Mouse (Mus musculus) thymus, postnatal 0 days (tissue): ENCODE results near the gene Kmt5b. TPM values are rescaled to one million over a fixed set of nuclear protein-coding genes. Genes with fewer than 3 reads are reported as not detected.
A peak's percentile ranks its signal among the peaks of the same experiment; 100 is the strongest.

Experiments
- DNase-seq: peaks from one replicate; pipeline ENCODE4 v3.0.0-alpha.2; 2015; ENCODE audit warnings: low spot score
- polyA plus RNA-seq: library from polyadenylated mRNA; unstranded; fragments of >200 nt; fragmentation: Nextera tagmentation; extraction: Ambion mirVana; gene quantifications from 2 replicates; pipeline ENCODE4 v1.2.1, GENCODE M21; 2015

The Kmt5b gene
- polyA plus RNA-seq, 1 experiment from 2014 or later: 31.1 TPM

GRCm38 (mm10) chr19:3767781-3768696, 818 bp downstream of the Kmt5b start:
- DNase-seq: peak; percentile 95

GRCm38 (mm10) chr19:3768697-3769383, 1.6 kb downstream of the Kmt5b start:
- DNase-seq: peak; percentile 96

DNA sequence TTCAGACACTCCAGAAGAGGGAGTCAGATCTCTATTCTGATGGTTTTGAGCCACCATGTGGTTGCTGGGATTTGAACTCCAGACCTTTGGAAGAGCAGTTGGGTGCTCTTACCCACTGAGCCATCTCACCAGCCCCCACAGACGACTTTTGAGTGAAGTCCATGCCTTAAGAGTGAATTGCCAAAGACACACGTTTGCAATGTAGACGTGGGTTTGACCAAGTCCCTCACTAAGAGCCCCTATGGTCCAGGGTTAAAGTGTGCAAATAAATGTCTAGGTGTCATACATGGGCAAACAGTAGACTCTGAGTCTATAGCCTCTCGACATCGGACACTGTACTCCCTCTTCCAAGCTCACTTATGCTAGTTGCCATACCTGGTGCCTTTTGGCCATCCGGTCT, 2.3 kb downstream of the Kmt5b start:
- peak; percentile 9 for DNase-seq

DNA sequence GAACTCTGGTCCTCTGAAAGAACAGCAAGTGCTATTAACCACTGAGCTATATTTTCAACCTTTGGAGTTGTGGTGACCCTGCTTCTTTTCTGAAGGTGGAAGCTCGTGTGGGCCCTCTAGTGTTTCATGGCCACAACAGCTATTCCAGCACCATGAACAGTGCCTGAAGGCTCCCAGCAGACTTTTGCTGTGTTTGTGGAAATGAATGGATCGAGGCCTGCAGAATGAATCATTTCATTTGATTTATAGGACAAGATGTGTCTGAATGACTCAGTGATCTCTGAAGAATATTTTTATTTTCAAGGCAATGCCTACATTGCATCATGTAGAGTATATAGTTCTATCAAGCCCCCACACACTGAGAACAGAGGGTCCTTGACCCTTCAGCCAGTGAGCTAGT, 6.9 kb downstream of the Kmt5b start:
- peak; percentile 29 for DNase-seq

DNA sequence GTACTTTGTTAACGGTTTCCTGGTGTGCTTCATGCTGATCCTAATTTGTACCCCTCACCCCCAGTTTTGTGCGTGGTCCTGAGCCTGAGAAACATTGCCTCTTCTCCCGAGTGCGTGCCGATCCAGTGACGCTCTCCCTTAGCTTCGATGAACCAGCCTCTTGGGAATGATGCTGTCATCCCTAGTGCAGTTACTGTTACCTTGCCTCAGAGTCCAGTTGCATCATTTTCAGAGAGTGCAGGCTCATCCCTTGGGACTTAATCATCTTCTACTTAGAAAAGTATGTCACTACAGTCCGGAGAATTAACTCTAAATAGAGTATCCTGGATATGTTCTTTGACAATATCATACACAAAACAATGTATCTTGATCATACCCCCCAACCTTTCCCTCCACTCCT, 11.5 kb downstream of the Kmt5b start:
- no peak for DNase-seq

DNA sequence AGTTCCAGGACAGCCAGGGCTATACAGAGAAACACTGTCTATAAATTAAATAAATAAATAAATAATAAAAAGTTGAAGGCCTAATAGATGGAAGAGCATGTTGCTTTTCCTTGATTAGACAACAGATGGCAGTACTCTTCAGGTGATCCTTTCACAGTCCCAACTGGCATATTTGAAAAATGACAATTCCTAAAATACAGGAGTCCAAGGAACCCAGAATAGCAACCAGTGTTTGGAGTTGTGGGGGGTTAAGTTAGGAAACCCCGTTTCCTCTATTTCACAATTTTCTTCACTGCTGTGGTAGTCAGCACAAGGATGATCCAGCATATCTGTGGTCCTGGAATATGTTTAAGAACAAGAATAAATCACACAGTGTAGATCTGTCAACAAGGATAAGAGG, 22.9 kb downstream of the Kmt5b start:
- DNase-seq: no peak

GRCm38 (mm10) chr19:3805526-3805925, 38.3 kb downstream of the Kmt5b start:
- DNase-seq: peak; percentile 69

GRCm38 (mm10) chr19:3810536-3811233, 43.5 kb downstream of the Kmt5b start:
- DNase-seq: no peak

GRCm38 (mm10) chr19:3814461-3814860, 47.2 kb downstream of the Kmt5b start:
- DNase-seq: no peak

DNA sequence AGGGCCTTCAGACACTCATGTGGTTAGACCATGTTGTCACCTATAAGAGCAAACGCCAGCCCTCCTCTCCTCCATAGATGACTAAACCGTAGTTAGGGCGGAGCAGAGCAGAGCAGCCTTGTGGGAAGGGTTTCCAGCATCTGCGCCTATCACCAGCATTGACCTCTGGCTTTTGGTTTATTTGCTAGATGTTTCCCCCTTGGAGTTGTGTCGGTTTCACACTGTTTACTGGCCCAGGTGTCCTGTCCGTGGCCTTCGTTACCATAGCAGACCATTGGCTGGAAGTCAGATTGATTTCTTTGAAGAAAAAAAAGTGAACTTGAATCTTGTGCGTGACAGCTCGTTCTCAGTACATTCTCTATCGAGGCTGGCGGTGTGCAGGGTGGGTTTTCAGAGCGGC, 48.6 kb downstream of the Kmt5b start:
- no peak for DNase-seq

GRCm38 (mm10) chr19:3819080-3819479, 51.9 kb downstream of the Kmt5b start:
- no peak for DNase-seq

DNA sequence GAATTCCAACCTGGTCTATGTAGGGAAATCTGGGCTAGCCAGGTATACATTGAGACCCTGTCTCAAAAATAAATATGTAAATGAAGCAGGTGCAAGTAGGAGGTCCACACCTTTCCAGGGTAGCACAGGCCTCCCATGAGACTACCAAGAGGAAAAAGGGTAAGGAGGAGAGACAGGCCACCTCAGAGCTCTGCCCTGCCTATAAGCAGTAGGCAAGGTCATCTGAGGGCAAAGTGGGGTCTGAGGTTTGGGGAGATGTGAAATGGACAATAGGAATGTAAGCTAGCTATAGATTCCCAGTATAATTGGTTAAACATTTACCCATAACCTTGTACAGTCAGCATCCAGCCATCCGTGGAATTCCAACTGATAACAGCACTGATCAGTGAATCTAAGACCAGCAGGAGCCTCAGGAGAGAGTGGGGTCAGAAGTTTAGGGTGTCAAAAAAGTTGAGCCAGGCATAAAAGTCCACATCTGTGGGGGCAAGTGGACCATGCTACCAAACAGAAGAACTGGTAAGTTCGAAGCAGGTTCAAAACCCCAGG, 52.8 kb downstream of the Kmt5b start:
- no peak for DNase-seq

- DNase-seq: no peak
Observed at GRCm38 (mm10) chr19:3825044-3825443, 57.8 kb downstream of the Kmt5b start.

DNA sequence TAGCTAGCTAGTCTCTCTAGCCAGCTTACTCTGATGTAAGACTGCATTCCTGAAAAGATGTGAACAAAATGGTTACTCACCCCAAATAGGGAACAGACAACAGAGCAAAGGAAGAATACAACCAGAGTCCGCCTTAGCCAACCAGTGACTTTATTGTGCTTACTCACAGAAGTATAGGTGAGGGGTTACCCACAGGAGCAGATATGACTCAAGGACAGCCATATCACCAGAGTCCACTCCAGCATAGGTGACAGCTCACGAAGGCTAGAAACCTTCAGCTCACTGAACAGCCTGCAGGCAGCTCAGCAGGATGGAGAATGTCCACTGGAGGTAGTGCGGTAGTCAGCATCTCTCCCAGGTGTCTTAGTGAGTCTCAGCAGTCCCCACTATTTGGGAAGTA, 62.6 kb downstream of the Kmt5b start:
- no peak for DNase-seq

DNA sequence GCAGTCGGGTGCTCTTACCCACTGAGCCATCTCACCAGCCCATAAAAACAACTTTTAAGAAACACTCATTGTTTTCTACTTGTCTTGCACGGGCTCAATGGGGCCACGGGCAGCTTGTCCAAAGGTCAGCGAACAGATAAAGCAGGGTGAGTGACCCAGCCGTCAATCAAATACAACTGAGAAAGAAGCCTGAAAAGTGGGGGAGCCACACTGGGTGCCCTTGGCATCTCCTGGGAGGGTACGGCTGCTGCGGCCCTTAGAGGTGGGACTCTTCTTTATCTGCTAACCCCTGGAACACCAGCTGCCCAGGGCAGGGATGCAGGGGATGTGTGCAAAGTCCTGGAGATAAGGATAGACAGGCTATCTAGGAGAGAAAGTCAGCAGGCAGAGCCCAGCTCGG, 64.5 kb downstream of the Kmt5b start:
- DNase-seq: no peak

- no peak for DNase-seq
Observed at GRCm38 (mm10) chr19:3832851-3833353, 65.7 kb downstream of the Kmt5b start.

- DNase-seq: no peak
Observed at GRCm38 (mm10) chr19:3834301-3834700, 67.1 kb downstream of the Kmt5b start.

GRCm38 (mm10) chr19:3836791-3837190, 69.6 kb downstream of the Kmt5b start:
- DNase-seq: peak; percentile 55

DNA sequence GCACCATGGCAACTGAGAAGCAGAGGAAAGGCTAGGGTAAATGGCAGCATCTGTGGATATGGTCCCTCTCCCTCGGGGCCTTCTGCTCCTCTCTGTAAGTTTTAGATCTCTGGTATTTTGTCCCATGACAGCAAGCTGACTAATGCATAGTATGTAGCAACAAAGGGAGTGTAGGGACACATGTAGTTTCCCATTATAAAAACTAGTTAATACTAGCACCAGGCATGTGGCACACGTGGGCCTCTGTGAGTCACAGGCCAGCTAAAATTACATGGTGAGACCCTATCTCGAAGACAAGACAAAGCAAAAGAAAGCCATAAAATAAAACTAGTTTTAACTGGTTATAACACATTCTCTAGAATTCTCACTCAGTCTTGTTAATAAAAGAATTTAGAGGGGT, 71.7 kb downstream of the Kmt5b start:
- no peak for DNase-seq

DNA sequence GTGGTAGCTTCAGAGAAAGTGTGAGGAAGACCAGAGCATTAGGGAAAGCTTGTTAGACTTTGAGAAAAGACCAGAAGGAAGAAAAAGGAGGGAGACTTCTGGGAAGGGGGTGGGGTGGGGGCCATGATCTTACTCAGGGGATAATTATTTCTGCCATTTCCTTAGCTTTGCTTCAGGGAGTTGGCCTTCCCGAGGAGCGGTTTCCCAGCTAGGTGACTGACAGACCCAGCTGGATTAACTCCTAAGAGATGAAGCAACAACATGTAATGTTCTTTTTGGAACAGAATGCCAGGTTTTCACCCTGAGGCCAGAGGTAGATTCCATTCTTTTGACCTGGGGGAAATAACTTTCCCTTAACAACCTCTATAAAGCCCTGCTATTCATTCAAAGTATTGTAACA, 72.5 kb downstream of the Kmt5b start:
- DNase-seq: no peak

DNA sequence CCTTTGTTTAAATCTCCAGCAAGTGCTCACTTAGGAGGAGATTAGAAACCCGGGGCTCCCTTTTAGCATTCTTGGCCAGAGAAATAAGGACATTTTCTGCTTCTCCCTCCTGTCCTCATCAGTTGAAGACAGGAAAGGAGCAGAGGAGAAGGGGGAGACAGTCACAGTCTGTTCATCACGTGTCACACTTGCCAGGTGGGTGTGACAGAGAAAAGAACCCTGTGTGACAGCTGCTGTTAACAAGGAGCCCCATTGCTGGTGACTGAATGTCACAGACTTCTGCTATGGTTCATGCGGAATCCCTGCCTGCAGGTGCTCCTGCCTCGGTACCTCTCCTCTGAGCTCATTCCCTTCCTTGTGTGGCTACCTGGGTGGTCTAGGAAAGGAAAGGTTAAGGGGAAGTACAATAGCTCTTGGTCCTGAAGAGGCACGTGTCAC, 73.0 kb downstream of the Kmt5b start:
- peak; percentile 71 for DNase-seq
